Mouse (Mus musculus): ENCODE measurements at regions not wholly inside any gene's neighbourhood (a gene's known extent, or its start where the extent isn't known, plus 50 kb on each side); places are given as distances from the start of the nearest gene placed in this dataset.
A peak's percentile ranks its signal among the peaks of the same experiment; 100 is the strongest.

DNA sequence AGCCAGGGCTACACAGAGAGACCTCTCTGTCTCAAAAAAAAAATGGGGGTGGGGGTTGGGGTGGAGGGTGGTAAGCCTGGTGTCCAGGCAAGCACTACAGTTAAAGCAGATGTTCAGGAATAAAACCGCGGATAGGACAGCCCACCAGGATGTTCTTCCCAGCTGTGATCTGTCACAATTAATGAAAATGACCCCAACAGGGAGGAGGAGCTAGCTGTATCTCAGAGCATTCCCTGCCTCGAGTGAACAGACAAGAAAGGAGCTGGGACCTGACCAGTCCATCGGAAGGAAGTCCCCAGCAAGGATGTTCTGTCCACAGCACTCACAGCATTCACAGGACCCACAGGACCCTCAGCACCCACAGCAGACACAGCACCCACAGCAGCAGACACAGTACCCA lies 80.4 kb downstream of the Utp6 start:
- DNase-seq: no peak

DNA sequence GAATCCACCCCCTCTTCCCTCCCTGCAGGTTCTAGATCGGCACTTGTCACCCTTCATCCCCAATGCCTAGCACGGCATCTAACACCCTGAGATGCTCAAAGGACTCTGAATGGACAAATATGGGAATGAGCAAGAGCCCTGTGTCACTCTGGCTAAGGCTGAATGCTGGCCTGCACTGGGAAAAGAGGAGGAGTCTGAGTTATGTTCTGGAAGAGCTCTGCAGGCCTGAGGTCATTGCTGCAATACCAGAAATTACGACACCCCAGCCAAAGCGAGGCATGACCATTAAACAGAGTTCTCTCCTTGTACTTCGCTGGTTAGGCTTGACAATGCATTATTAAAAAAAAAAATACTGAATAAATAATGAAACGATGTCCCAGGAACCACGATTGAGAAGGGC lies 84.1 kb downstream of the Utp6 start:
- peak; percentile 57 for DNase-seq

DNA sequence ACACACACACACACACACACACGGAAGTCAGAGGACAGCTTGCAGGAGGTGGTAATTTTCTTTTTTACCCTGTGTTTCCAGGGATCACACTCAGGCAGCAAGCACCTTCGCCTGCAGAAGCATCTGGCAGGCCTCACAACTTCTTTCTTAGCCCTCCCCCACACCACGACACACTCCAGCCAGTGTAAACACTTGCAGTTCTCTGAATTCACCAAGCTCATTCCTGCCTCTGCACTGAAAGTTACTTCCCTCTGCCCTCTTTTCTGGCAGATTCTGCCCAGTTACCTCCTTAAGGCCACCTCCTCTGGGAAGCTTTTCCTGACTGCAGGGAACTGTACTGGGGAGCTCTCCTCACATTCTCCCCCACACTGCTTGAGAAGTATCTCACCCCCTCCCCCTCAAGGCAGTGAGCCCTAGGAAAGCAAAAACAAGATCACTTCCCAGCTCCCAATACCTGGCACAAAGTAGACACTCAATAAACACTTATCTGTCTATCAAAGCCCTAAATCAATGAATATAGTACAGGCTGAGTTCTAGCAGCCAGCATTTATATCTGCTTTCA lies 84.9 kb downstream of the Utp6 start:
- DNase-seq: no peak

GRCm38 (mm10) chr11:79871783-79872628 lies 90.2 kb downstream of the Utp6 start:
- DNase-seq: no peak

- DNase-seq: no peak
These were observed 92.0 kb downstream of the Utp6 start for GRCm38 (mm10) chr11:79870189-79870588.

GRCm38 (mm10) chr11:79869009-79869408 lies 93.2 kb downstream of the Utp6 start:
- DNase-seq: no peak

DNA sequence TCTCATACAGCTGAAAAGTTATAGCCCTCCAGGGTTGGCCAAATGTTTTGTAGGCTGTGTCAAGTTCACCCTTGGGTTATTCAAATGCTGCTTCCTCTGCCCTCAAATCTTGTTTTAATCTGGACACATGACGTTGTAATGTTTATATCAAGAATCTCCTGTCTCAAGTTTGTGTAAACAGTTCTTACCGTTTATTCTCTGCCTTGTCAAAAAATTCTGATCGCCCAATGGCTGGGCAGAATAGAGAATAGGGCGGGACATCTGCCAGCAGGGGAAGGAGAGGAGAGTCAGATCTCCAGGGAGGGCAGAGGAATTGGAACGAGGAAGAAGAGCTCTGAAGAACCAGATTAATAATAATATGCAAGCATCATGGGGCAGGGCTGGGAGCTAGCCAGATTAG lies 97.4 kb downstream of the Utp6 start:
- no peak for DNase-seq

GRCm38 (mm10) chr11:79863487-79864175 lies 98.6 kb downstream of the Utp6 start:
- no peak for DNase-seq

GRCm38 (mm10) chr11:79860611-79861067 lies 101.6 kb downstream of the Utp6 start:
- no peak for DNase-seq

- DNase-seq: no peak
These were observed 105.8 kb downstream of the Utp6 start for GRCm38 (mm10) chr11:79856376-79856775.

- no peak for DNase-seq
These were observed 112.6 kb downstream of the Utp6 start for GRCm38 (mm10) chr11:79849545-79849944.

- DNase-seq: peak; percentile 56
These were observed 117.8 kb downstream of the Utp6 start for GRCm38 (mm10) chr11:79844436-79844835.

DNA sequence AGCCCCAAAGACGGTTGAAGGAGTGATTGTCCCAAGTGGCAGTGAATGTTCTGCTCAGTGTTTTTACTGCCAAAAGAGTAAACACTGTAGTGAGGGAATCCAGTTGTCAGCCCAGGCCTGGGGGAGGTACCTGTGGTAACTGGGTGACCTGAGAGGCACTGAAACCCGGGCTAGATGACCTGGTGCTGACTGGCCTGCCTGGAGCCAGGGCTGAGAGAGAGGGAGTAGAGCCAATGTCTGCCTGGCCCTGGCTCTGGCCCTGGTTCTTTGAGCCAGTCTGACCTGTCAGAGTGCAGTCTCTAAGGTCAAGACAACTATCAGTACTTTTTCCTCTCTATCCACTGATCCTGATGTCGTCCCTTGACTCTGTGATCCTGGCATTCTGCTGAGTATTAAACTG lies 119.2 kb downstream of the Utp6 start:
- peak; percentile 76 for DNase-seq

GRCm38 (mm10) chr11:79839973-79840372 lies 122.2 kb downstream of the Utp6 start:
- no peak for DNase-seq

GRCm38 (mm10) chr11:79838051-79838450 lies 124.1 kb downstream of the Utp6 start:
- DNase-seq: no peak

DNA sequence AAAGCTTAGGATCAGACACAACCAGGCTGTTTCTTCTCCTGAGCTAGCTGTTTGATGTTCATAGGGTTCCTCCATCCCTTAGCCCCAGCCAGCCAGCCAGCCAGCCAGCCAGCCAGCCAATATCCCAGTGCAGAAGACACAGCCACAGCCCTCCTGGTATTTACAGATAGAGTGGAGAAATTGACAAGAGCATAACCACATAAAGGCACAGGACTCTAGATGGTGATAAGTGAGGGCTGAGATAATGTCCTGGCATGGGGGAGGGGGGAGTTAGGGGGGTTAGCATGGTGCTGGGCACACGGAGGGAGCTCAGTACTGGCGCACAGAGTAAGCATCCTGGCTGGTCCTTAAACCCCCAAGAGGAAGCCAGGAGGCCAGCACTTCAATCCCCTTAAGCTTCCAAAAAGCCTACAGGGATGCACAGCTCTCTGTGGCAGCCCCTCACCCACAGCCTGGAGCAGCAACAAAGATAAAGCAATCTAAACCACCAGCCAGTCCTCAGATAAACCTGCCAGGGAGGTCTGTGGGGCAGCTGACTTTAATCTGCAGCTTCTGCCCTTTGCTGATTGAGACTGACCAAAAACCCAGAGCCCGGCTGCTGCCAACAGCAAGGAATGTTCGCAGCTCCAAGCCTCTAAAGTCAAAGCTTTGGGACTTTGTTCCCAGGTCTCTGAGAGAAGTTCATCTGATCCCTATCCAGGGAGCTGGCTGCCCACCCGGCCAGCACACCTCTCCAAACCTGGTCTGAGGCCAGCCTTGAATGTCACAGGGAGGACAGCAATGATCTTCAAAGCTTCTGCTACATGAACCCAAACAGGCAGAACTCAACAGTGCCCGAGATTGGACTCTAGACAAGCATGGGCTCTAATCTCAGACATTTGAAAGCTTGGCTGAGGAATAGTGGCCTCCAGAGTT lies 124.9 kb downstream of the Utp6 start:
- peak; percentile 48 for DNase-seq

DNA sequence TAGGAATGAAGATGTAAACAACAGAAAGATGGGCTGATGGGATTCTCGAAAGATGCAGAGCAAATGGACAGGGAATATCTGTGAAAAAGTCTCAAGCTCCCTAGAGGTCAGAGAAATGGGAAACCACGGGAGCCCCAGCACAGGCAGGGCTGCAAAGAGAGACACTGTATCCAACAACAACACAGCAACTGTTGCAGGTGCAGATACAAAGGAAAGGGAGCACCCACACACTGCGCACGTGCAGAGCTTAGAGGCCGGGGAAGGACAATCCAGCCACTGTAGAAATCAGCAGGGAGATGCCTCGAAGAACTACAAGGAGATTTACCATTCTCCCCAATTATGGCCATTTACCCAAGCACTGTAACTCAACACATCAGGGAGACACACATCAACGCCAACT lies 126.3 kb downstream of the Utp6 start:
- no peak for DNase-seq

- no peak for DNase-seq
These were observed 128.4 kb downstream of the Utp6 start for GRCm38 (mm10) chr11:79833817-79834216.

- peak; percentile 68 for DNase-seq
These were observed 130.4 kb downstream of the Utp6 start for GRCm38 (mm10) chr11:79831591-79832320.

GRCm38 (mm10) chr11:79830567-79831055 lies 131.6 kb downstream of the Utp6 start:
- no peak for DNase-seq

DNA sequence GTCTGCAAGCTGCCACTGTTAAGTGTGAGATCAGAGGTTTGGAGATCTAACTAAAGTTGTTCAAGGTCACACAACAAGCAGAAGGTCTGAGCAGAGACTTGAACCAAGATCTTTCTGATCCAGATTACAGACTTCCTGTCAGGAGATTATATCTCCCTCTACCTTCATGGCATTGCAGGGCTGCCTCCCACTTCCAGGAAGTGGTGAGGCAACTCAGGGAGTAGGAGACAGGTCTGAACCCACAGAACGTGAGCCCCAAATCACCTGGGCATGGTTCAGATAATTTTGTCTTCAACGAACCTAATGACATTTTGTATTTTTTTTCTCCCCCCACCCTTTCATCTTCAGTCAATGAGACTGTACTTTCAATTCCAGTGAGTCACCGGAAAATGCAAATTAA lies 135.2 kb downstream of the Utp6 start:
- DNase-seq: no peak
